Mouse (Mus musculus) lung, embryonic 15.5 days (tissue): ENCODE results near the gene Mettl15. TPM values are rescaled to one million over a fixed set of nuclear protein-coding genes. Genes with fewer than 3 reads are reported as not detected.
"Not testable (repeated sequence)": the region's sequence is repeated elsewhere in the genome, so short reads cannot be mapped to it uniquely, and the experiment has no call there.

Experiments used
- ATAC-seq: fragments of 200-750 bp; cut with Nextera tagmentation; 2 replicates; pipeline ENCODE4 v1.8.0; 2017; ENCODE audit warnings: moderate number of reproducible peaks, borderline replicate concordance; ENCODE audit not compliant: low FRiP score, low TSS enrichment; ENCODE audit errors: extremely low read depth
- H3K27ac ChIP-seq: fragments of 300-500 bp; sonication (generic); 2 replicates; pipeline ENCODE4 v1.5.1; 2015; ENCODE audit warnings: moderate library complexity, mild to moderate bottlenecking, inconsistent platforms
- H3K27me3 ChIP-seq: fragments of 300-500 bp; sonication (generic); 2 replicates; pipeline ENCODE4 v1.6.1; 2015; ENCODE audit warnings: inconsistent platforms
- H3K36me3 ChIP-seq: fragments of 300-500 bp; sonication (generic); 2 replicates; pipeline ENCODE4 v1.6.1; 2015; ENCODE audit warnings: inconsistent platforms
- H3K4me1 ChIP-seq: fragments of 300-500 bp; sonication (generic); 2 replicates; pipeline ENCODE4 v1.6.1; 2015; ENCODE audit warnings: inconsistent platforms
- H3K4me2 ChIP-seq: fragments of 300-500 bp; sonication (generic); 2 replicates; pipeline ENCODE4 v1.6.1; 2015; ENCODE audit warnings: inconsistent platforms, mild to moderate bottlenecking, moderate library complexity
- H3K4me3 ChIP-seq: fragments of 300-500 bp; sonication (generic); 2 replicates; pipeline ENCODE4 v1.5.1; 2015; ENCODE audit warnings: mild to moderate bottlenecking, inconsistent platforms
- H3K9ac ChIP-seq: fragments of 300-500 bp; sonication (generic); 2 replicates; pipeline ENCODE4 v1.6.1; 2015; ENCODE audit warnings: inconsistent platforms
- H3K9me3 ChIP-seq: fragments of 300-500 bp; sonication (generic); 2 replicates; pipeline ENCODE4 v1.6.1; 2016; ENCODE audit warnings: inconsistent platforms
- WGBS: fragments of 180-500 bp; shearing (Covaris S2); methylation state at CpG from one replicate; pipeline ENCODE4 v1.1.7; 2015; 5-methylcytosine and 5-hydroxymethylcytosine counted together
- polyA plus RNA-seq: library from polyadenylated mRNA; unstranded; fragments of >200 nt; fragmentation: Nextera tagmentation; extraction: Ambion mirVana; gene quantifications from 2 replicates; pipeline ENCODE4 v1.2.1, GENCODE M21; 2015

Mettl15 gene
- polyA plus RNA-seq, 1 experiment from 2014 or later: 16.6 TPM

- Histone ChIP-seq H3K9ac (no peak overlapping the region), H3K4me3 (no peak overlapping the region), H3K27me3 (no peaks in the 10 kb centered on the region), H3K4me1 (0 out of 2 replicates have a peak, but pooled peaks cover 2% of the 10 kb centered on the region), H3K36me3 (no peaks in the 10 kb centered on the region), H3K9me3 (no peaks in the 10 kb centered on the region), H3K4me2 (no peak overlapping the region), H3K27ac (no peak overlapping the region)
- WGBS: 85% methylated on average over 1 of the region's 1 CpGs
- no peak for ATAC-seq
Observed at GRCm38 (mm10) chr2:109273098-109273497, 7.5 kb downstream of the Mettl15 start.

DNA sequence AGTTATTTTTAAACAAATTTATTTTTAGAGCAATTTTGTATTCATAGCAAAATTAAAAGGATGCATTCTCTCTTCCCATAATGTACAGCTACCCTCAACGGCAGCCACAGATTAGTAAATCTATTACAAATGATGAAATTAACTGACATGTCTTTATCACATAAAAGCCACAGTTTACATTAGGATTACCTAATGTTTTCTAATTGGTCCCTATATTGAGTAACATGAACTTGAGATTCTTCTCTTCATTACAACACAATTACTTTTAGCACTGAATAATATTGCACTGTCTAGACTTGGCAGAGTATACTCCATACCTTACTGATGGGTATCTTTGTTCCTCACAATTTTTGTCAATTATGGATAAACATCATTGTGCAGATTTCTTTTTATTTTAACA is 17.8 kb downstream of the Mettl15 start:
- H3K27me3 ChIP-seq: no peaks in the 10 kb centered on the region
- no peaks in the 10 kb centered on the region for H3K4me1 ChIP-seq
- no peak overlapping the region for H3K27ac ChIP-seq
- WGBS: 70% methylated on average over 1 of the region's 1 CpGs
- ATAC-seq: no peak
- H3K4me3 ChIP-seq: no peak overlapping the region
- H3K4me2 ChIP-seq: no peak overlapping the region
- no peak overlapping the region for H3K9ac ChIP-seq
- H3K9me3 ChIP-seq: no peaks in the 10 kb centered on the region
- no peaks in the 10 kb centered on the region for H3K36me3 ChIP-seq

- H3K27me3 ChIP-seq: no peaks in the 10 kb centered on the region
- no peak overlapping the region for H3K4me2 ChIP-seq
- no peak overlapping the region for H3K27ac ChIP-seq
- 77% methylated on average over 3 of the region's 3 CpGs for WGBS
- no peaks in the 10 kb centered on the region for H3K36me3 ChIP-seq
- H3K4me3 ChIP-seq: no peak overlapping the region
- no peaks in the 10 kb centered on the region for H3K9me3 ChIP-seq
- H3K4me1 ChIP-seq: no peaks in the 10 kb centered on the region
- no peak for ATAC-seq
- no peak overlapping the region for H3K9ac ChIP-seq
Observed at GRCm38 (mm10) chr2:109241947-109242346, 38.6 kb downstream of the Mettl15 start.

GRCm38 (mm10) chr2:109235741-109236140 is 44.8 kb downstream of the Mettl15 start:
- H3K9ac ChIP-seq: no peak overlapping the region
- no peak for ATAC-seq
- 81% methylated on average over 1 of the region's 1 CpGs for WGBS

DNA sequence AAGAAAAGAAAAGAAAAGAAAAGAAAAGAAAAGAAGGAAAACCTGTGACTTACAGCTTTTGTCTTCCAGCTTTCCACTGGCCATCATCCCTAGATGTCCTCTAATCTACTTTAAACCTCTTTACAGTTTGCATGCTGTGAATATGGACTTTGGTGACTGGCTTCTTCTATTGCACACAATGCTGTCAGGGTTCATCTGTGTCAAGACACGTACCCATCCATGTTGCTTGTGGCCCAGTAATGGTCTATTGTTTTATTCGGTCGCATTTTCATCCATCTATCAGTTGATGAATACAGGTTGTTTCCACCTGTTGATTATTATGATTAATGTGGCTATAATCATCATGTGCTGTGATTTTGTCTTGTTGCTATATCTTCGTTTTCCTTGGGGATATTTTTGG is 46.7 kb downstream of the Mettl15 start:
- Histone ChIP-seq H3K9me3 (no peaks in the 10 kb centered on the region), H3K27me3 (no peaks in the 10 kb centered on the region), H3K36me3 (no peaks in the 10 kb centered on the region), H3K9ac (no peak overlapping the region), H3K27ac (no peak overlapping the region), H3K4me2 (no peak overlapping the region), H3K4me3 (no peak overlapping the region), H3K4me1 (no peaks in the 10 kb centered on the region)
- no peak for ATAC-seq
- 73% methylated on average over 4 of the region's 4 CpGs for WGBS

More at GRCm38 (mm10) chr2:109235741-109236140, 44.8 kb downstream of the Mettl15 start:
- Histone ChIP-seq H3K4me2 (no peak overlapping the region), H3K36me3 (no peaks in the 10 kb centered on the region), H3K27ac (no peak overlapping the region), H3K4me1 (no peaks in the 10 kb centered on the region), H3K9me3 (no peaks in the 10 kb centered on the region), H3K27me3 (no peaks in the 10 kb centered on the region), H3K4me3 (no peak overlapping the region)

DNA sequence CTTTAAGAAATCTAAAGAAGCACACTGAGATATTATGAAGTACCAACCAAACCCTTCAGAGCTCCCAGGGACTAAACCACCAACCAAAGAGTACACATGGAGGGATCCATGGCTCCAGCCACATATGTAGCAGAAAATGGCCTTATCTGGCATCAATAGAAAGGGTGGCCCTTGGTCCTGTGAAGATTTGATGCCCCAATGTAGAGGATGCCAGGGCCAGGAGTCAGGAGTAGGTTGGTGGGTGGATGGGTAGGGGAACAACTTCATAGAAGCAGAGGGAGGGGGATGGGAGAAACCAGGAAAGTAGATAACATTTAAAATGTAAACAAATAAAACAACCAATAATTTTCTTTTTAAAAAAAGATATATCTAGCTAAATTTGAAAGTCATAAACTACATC is 50.1 kb downstream of the Mettl15 start:
- no peaks in the 10 kb centered on the region for H3K9me3 ChIP-seq
- H3K4me1 ChIP-seq: no peaks in the 10 kb centered on the region
- H3K4me3 ChIP-seq: no peak overlapping the region
- no peaks in the 10 kb centered on the region for H3K36me3 ChIP-seq
- no peak overlapping the region for H3K27ac ChIP-seq
- no peak overlapping the region for H3K4me2 ChIP-seq
- H3K9ac ChIP-seq: no peak overlapping the region
- ATAC-seq: no peak
- H3K27me3 ChIP-seq: no peaks in the 10 kb centered on the region

DNA sequence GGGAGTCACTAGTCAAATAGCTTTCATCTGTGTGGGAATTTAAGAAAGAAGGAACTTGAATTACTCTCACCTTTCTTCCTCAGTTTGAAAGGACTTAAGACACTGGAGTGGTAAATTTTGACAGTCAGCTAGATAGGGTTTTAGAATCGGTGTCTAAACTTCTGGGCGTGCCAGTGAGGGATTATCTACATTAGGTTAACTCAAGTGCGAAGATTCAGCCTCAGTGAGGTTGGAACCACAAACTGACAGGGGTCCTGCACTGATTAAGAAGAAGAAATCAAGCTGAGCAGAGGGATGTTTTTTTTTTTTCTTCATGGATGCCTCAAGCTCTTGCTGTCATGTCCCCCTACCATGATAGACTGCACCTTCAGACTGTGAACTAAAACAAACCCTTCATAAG is 53.4 kb downstream of the Mettl15 start:
- H3K27ac ChIP-seq: no peak overlapping the region
- no peak for ATAC-seq
- no peak overlapping the region for H3K9ac ChIP-seq
- no peaks in the 10 kb centered on the region for H3K9me3 ChIP-seq
- no peak overlapping the region for H3K4me2 ChIP-seq
- WGBS: 72% methylated on average over 3 of the region's 3 CpGs
- H3K27me3 ChIP-seq: no peaks in the 10 kb centered on the region
- no peaks in the 10 kb centered on the region for H3K4me1 ChIP-seq
- no peaks in the 10 kb centered on the region for H3K36me3 ChIP-seq
- H3K4me3 ChIP-seq: no peak overlapping the region

DNA sequence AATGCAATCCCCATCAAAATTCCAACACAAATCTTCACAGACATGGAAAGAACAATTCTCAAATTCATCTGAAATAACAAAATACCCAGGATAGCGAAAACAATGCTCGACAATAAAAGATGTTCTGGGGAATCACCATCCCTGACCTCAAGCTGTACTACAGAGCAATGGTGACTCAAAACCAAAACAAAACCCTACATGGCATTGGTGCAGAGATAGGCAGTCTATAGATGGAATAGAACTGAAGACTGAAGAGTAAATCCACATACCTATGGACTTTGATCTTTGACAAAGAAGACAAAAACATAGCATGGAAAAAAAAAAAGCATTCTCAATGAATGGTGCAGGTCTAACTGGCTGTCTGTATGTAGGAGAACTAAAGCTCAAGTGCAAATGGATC is 59.1 kb downstream of the Mettl15 start:
- Histone ChIP-seq H3K36me3 (no peaks in the 10 kb centered on the region), H3K4me2 (no peak overlapping the region), H3K4me3 (no peak overlapping the region), H3K9me3 (no peaks in the 10 kb centered on the region), H3K4me1 (no peaks in the 10 kb centered on the region), H3K9ac (no peak overlapping the region), H3K27me3 (no peaks in the 10 kb centered on the region), H3K27ac (no peak overlapping the region)
- WGBS: 85% methylated on average over 2 of the region's 2 CpGs
- ATAC-seq: no peak

DNA sequence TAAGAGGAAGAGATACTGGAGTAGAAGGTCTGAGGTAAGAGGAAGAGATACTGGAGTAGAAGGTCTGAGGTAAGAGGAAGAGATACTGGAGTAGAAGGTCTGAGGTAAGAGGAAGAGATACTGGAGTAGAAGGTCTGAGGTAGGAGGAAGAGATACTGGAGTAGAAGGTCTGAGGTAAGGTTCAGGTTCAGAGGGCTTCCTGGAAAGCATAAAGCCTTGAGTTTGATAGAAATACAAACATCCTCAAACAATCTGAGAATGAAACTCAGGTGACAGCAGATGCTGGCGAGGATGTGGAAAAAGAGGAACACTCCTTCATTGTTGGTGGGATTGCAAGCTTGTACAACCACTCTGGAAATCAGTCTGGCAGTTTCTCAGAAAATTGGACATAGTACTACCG is 63.9 kb downstream of the Mettl15 start:
- not testable (repeated sequence) for H3K27ac ChIP-seq, H3K9me3 ChIP-seq, H3K4me3 ChIP-seq, ATAC-seq, H3K36me3 ChIP-seq, H3K27me3 ChIP-seq, H3K4me1 ChIP-seq, H3K4me2 ChIP-seq, H3K9ac ChIP-seq
- WGBS: 93% methylated on average over 2 of the region's 2 CpGs

DNA sequence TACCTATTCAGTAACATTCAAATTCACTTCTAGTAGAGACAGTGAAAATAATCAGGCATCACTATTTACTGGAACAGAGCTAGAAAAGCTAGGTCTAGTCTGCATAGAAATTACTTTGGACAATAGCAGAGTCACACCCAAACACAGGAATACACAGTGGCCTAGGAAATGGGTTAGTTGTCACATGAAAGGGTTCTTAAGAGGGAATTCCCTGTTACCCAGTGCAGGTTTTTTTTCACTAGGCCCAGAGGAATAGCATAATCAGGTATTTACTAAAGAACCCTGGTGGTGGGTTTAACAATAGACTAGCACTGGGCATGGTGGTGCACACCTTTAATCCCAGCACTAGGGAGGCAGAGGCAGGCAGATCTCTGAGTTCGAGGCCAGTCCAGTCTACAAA is 69.9 kb downstream of the Mettl15 start:
- not testable (repeated sequence) for H3K36me3 ChIP-seq, H3K9ac ChIP-seq, H3K27ac ChIP-seq, H3K4me3 ChIP-seq, H3K27me3 ChIP-seq, ATAC-seq, H3K4me2 ChIP-seq, H3K9me3 ChIP-seq, H3K4me1 ChIP-seq
- 82% methylated on average over 1 of the region's 1 CpGs for WGBS

DNA sequence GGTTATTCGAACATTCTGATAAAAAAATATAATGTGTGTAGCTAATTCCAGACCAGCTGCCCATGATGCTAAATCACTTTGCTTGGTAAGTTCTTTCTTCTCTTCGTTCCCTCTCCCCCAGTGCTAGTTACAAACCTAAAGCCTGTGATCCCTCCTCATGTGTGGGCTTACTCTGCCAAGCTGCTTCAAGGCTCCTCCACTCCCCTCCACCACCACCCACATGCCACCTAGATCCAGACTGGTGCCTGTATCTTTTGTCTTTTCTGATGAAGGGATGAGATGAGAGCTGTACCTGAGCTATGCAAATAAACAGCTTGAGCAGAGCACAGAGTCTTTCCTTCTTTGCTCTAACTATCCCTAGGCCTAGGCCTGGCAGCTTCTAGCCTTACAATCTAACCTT is 72.5 kb downstream of the Mettl15 start:
- Histone ChIP-seq H3K27ac (no peak overlapping the region), H3K36me3 (no peaks in the 10 kb centered on the region), H3K4me1 (no peaks in the 10 kb centered on the region), H3K9ac (no peak overlapping the region), H3K9me3 (no peaks in the 10 kb centered on the region), H3K4me3 (no peak overlapping the region), H3K27me3 (no peaks in the 10 kb centered on the region), H3K4me2 (no peak overlapping the region)
- 65% methylated on average over 2 of the region's 2 CpGs for WGBS
- no peak for ATAC-seq

DNA sequence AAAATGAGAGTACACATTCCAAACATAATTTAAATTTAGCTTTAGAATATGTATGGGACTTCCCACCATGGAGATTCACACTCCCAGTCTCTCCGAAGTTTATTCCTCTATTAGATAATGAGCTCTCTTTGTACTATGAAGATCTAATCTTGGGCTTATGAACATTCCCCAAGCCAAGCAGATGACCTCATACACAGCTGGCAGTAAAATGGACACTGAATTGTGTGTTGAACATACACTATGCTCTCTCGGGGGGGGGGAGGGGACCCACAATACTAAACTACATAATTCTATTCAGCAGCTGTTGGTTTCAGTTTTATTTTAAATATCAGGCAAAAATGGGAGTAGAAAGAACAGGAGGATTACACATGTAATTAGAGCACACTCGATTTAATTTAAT is 97.6 kb downstream of the Mettl15 start:
- Histone ChIP-seq H3K9me3 (no peaks in the 10 kb centered on the region), H3K4me2 (no peak overlapping the region), H3K36me3 (no peaks in the 10 kb centered on the region), H3K27me3 (no peaks in the 10 kb centered on the region), H3K27ac (no peak overlapping the region), H3K4me3 (no peak overlapping the region), H3K4me1 (no peaks in the 10 kb centered on the region), H3K9ac (no peak overlapping the region)
- WGBS: 71% methylated on average over 3 of the region's 3 CpGs
- ATAC-seq: no peak

DNA sequence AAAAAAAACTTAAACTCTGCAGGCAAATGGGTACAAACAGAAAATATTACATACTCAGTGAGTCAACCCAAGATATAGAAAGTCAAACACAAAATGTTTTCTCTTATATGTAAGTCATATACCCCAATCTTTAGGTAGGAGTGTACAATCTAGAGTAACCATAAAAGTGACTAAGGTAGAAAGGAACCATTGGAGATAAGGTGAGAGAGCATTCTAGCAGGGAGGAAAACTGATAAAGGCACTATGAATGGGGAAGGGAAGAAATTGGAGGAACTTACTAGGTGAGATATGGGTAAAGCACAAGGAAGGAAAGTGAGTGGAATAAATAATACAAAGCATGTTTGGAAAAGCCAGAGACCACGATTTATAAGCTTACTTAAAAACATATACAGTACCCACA is 122.0 kb downstream of the Mettl15 start:
- Histone ChIP-seq H3K9ac (no peak overlapping the region), H3K27ac (no peak overlapping the region), H3K9me3 (no peaks in the 10 kb centered on the region), H3K4me2 (no peak overlapping the region), H3K4me3 (no peak overlapping the region), H3K36me3 (no peaks in the 10 kb centered on the region), H3K27me3 (no peaks in the 10 kb centered on the region), H3K4me1 (no peaks in the 10 kb centered on the region)
- ATAC-seq: no peak
- 64% methylated on average over 1 of the region's 1 CpGs for WGBS
